Mouse (Mus musculus) ovary, postnatal 14 days (tissue): ENCODE results near the gene Rbm15.
"Not testable (repeated sequence)": the region's sequence is repeated elsewhere in the genome, so short reads cannot be mapped to it uniquely, and the experiment has no call there.

Experiments
- DNase-seq: peaks from one replicate; pipeline ENCODE4 v3.0.0; 2022; ENCODE audit warnings: low spot score

Rbm15 gene

DNA sequence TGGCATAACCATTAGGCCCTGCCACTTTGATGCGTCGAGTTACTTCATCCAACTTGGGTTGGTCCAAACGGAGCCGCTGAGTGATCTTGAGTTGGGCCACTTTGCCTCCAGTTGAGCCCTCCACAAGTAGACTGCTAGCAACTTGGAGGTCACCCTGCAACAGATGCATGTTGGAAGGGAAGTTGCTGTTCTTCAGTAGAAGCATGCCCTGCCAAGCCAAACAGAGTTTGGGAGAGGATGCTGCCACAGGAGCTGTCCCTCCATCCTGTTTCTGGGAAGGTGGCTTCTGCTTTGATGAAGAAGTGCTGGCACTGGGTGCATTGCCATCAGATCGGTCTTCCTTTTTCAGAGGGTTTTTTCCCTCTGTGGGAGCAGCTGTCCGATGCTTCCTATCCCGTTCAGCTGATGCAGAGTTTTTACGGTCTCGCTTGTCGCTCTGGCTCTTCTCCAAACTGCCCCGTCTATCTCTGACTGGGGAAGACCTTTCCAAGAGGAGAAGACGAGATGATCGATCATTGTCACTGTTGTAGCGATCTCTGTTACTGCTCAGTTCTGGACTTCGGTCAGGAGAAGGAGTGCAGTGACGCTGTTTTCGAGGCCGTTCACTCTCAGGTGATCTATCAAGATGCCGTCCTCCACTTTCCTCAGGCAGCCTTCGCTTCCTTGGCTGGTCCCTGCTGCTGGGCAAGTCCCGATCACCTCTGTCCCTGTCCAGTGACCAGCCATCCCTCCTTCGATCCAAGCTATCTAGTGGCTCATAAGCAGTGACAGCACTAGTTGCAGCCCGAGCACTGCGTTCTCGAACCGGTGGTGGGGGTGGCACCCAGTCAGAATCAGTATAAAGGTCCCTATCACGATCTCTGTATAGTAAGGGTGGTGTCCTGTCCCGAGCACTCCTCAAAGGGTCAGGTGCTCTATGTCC, 2.7 kb downstream of the Rbm15 start:
- no peak for DNase-seq

DNA sequence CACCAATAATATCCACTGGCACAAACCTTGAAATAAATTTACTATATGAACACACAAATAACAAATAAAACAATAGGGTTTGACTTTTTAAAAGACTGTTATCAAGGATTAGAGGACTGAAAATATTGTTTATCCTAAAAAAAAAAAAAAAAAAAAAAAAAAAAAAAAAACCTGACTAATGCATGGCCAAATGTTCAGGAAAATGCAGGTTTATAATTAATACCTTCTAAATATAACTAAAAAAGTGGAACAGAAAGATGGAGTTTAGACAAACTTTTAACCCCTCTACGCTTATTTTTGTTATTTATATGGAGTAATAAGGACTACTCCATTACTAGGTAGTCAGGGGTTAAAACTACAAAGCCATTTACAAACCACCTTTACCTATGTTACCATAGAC, 7.0 kb downstream of the Rbm15 start:
- no peak for DNase-seq

DNA sequence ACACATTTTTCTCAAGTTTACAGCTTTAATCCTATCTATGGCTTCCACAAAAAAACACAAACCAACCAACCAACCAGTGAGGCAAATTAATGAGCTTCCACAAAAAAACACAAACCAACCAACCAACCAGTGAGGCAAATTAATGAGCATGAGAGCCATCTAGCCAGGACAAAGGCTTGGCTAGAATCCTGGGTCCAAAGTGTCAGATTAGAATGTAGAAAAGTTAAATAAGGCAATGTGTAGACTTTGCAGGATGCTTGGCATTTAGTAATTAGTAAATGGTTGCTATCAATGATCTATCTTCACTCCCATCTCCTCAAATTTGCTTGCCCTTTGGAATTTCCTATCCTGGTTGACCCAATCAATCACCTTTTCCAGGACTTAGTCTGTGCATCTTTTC, 11.7 kb downstream of the Rbm15 start:
- DNase-seq: no peak

DNA sequence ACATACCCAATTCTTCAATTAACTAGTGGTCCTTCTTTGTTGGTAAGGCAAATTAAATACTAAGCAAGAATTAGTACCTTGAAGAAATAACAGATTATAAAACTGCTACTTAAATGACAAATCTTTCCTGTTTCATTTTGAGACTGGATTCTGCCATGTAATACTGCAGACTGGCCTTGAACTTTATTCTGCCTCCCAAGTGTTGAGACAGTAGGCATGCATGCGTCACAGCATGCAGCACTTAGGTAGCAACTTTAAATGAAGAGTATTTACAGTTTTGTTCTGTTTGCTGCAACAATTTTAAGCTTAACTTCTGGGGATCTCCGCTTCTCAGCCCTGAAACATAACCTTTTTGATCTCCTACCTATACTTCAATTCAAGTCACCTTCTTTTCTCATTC, 12.3 kb downstream of the Rbm15 start:
- DNase-seq: no peak

DNA sequence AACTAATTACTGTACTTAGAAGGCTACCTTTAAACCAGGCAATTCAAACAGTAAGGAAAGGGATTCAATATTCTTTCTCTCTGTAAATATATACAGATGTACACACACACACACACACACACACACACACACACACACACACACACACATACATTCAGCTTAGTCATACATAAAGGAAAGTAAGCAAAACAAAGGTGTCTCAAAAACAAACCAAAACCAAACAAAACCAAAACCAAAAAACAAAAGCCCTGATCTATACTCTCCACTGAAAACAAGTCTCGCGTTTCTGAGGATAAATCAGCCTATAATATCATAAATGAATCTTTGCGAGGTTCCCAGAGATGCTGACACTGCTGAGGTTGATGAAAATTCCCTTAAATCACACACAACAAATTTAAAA, 16.1 kb downstream of the Rbm15 start:
- no peak for DNase-seq

DNA sequence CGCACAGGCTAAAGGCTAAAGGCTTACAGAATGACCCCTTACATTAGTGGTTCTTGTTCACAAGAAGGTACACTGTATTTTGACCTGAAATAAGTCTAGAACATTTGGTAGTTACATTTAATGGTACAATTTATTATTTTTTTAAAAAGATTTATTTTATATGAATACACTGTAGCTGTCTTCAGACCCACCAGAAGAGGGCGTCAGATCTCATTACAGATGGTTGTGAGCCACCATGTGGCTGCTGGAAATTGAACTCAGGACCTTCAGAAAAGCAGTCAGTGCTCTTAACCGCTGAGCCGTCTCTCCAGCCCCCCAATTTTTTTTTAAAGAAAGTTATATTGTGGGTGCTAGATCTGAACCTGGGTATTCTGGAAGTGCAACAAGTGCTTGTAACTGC, 36.6 kb downstream of the Rbm15 start:
- DNase-seq: not testable (repeated sequence)

DNA sequence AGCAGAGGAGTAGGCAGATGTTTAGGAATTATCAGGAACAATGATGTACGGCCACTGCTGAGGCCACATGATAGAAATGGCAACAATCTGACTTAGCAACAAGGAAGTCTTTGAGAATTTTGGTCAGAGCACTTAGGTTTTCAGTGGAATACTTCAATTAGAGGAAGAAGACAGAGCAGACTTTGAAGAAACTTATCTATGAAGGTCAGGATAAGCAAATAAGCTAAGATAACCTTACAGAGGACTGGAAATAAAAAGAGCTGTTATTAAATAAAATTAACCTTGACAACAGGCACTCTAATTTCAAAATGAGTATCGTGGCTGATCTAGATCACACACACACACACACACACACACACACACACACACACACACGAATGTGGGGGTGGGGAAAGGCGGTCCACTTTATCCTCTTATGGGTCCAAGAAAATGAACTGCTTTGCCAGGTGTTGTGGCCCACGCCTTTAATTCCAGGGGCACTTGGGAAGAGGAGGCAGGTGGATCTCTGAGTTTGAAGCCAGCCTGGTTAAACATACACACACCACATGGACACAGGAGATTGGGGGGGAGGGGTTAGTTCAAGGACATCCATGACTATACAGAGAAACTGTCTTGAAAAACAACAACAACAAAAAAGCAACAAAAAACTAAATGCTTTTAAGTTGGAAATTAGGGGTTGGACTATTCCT, 37.7 kb downstream of the Rbm15 start:
- no peak for DNase-seq

DNA sequence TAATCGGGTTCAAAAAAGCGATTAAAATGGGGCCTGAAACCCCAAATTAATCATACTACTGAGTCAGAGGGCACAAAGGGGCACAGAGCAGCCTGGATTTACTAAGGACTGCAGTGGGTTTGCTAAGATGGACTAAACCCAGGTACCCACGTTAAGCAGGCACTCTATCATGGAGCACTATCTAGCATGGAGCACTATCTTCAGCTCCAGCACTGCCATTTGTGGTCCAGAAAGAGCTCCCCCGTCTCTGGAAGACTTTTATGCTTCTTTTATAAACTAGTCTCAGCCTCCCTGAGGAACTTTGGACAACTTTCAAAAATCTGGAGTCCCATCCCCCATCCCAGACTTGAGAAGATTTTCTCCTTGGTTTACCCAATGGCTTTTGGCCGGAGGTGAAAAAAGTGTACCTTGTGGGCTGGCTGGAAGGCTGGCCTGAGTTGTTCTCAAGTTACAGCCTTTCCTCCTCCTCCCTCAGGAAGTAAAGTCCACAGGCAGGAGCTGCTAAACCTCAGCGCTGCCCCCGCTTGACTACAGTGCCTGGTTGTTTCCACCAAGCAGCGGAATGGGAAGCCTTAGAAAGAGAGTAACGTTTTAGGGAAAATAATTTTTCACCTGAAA, 42.6 kb downstream of the Rbm15 start, which contains the start of gene Slc16a4:
Gene Slc16a4 (plus strand): TSS at position 467 of the 618 bp plus-strand sequence.
- DNase-seq: peak; percentile 51

DNA sequence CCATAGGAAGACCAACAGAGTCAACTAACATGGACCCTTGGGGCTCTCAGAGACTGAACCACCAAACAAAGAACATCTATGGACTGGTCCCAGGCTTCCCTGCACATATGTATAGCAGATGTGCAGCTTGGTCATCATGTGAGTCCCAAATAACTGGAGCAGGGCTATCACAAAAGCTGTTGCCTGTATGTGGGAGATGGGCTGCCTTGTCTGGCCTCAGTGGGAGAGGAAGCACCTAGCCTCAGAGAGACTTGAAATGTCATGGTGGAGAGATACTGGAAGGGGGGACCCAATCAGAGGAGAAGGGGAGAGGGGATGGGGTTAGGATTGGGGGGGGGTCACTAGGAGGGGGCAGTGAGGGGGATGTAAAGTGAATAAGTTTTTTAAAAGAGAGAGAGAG, 46.1 kb downstream of the Rbm15 start:
- DNase-seq: no peak

DNA sequence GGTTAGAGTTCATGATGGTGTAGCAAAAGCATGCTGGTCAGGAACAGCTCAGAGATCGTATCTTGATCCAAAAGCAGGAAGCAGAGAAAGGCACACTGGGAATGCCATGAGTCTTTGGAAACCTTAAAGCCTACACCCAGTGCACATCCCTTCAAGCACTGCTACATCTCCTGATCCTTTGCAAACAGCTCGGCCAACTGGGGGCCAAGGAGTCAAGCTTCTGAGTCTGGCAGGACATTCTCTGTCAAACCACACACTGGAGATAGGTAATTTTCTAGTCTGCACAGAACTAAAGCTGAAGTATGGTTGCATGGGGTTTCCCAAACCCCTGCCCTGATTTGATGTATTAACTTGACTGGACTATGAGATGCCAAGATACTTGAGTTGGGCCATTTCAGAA, 47.4 kb downstream of the Rbm15 start:
- no peak for DNase-seq

DNA sequence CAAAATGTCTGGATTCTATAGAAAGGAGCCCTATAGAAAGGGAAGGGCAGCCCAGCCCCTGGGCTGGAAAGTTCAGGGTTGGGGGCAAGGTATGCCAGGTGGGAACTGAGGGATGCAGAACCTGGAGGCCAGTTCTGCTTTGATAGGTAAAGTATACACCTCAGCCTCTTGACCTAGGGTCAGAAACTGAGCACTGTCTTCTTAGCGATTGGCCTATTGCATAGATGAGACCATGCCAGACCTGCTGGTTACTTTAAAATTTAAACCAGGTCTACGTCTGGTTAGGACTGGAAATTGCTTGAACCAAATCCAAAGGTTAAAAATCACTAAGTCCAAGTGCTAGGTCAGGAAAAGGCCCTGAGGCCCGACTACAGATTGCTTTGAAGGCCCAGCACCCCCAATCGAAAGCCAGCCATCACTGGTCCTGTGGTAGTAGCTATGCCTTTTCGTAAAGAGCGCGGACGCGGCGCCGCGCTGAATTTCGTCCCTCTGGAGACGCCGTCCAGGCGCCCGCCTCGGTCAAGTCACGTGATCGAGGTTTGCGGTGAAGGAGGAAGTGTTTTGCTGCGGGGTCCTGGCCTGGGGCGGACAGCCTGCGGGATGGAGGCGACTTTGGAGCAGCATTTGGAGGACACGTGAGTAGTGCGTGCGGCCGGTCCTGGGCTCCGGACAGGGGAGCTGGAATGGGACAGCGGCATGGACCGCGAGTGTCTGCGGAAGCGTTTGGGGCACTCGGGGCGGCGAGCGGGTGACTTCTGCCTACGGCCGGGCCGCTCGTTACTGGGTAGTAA, 54.8 kb downstream of the Rbm15 start, which contains the start of gene Lamtor5:
Gene Lamtor5 (plus strand): TSS at position 380 of the 791 bp plus-strand sequence.
- DNase-seq: peak; percentile 88

DNA sequence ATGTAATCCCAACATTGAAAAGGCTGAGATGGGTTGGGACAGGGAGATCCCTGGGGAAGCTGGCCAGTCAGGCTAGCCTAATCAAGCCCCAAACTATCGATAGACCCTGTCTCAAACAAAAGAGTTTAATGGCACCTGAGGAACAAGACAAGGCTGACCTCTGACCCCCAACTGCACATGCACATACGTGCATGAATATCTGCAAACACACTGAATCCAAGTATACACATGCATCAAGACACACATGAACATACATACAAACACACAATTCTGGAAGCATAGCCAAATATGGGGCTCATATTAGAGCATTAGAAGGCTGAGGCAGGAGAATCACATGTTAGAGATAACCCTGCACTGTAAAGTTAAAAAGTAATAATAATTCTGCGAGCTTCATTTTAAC, 56.8 kb downstream of the Rbm15 start:
- DNase-seq: no peak

DNA sequence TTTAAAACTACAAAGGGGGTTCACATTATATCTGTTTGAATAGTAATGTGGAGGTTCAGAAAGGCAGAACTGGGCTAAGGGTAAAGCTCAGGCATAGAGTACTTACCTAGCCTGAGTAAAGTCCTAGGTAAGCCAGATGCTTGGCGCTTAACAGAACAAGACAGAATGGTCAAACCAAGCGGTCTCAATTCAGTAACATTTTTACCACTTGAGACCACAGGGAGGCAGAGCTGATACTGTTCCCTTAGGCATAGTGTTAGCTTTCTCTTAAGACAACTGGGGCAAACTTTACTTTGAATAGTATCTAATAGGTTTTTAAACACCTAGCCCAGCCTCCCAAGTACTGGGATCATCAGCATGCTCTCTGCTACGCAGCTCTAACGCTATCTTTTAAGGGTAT, 57.5 kb downstream of the Rbm15 start:
- DNase-seq: no peak
